Mouse (Mus musculus): Measurements from ENCODE around the gene Tff3. TPM values are rescaled to one million over a fixed set of nuclear protein-coding genes. Genes with fewer than 3 reads are reported as not detected.

Gene Tff3
- total RNA-seq, 4 experiments from 2014 or later, result not detected

DNA sequence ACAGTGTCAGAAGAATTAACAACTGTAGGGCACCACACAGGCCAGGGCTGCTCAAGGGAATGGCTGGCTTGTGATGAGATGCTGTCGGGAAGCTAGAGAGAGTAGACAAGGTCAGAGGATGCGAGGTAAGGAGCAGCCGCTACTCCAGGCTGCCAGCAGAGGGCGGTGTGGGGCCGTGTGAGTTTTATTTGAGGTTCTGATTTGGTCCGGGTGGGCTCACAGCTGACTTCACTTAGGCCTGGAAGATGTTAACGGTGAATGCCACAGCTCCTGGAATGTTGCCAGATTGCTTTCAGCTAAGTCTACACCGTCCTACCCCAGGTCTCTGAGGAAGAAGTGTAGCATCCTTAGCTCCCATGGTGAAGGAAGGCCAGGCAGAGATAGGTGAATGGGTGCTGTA is 7.5 kb downstream of the Tff3 start:
- no peak for DNase-seq

DNA sequence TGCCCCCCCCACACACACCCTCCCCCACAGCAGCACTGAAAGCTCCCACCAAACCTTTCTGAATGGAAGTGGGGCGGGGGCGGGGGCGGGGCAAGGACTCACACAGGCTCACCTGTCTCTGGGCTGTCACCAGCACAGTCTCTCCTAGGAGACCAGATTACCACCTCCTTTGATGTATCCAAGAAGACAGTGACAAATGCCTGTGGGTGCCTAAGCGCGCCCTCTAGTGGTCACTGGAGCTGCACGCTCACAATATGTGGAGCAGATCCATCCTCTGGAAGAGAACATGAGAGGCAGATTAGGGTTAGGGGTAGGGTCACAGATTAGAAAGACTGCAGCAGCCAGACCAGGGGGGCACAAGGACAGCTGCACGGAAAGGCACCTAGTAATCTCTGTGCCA is 10.0 kb downstream of the Tff3 start:
- DNase-seq, result peak; percentile 41

DNA sequence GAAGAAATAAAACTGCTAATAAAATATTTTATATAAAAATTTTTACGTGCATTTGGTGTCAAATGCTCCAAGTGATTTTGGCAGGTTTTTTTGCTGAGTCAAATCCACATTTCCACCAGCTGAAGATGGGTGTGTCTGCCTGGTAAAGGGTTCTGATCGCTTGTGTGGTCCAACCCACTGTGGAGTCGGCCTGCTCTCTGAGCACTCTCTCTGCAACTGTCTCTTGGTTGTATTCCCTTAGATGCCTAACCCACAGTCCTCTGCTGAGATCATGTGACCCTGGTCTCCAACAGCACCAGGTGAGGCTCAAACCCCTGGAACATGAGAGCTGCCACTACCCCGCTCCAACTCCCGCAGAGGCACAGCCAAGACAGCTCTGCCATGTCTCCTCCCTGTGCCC is 11.5 kb downstream of the Tff3 start:
- no peak for DNase-seq

DNA sequence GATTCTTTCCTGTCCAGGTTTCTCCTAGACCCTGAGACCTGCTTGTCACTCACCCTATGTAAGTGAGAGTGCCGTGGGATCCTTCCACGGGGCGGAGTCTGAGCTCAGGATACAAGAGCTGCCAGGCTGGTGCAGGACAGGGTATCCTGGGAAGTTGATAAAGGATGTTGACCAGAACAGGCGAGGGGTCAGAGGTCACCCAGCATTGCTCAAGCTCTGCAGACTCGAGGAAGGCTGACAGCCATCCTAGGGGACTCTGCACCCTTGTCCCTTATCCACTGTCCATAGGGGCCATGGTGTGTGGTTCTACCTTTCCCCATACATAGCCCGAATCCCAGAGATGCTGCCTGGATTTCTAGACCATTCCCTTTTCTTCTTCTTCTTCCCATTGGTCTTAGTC is 13.4 kb downstream of the Tff3 start:
- no peak for DNase-seq

DNA sequence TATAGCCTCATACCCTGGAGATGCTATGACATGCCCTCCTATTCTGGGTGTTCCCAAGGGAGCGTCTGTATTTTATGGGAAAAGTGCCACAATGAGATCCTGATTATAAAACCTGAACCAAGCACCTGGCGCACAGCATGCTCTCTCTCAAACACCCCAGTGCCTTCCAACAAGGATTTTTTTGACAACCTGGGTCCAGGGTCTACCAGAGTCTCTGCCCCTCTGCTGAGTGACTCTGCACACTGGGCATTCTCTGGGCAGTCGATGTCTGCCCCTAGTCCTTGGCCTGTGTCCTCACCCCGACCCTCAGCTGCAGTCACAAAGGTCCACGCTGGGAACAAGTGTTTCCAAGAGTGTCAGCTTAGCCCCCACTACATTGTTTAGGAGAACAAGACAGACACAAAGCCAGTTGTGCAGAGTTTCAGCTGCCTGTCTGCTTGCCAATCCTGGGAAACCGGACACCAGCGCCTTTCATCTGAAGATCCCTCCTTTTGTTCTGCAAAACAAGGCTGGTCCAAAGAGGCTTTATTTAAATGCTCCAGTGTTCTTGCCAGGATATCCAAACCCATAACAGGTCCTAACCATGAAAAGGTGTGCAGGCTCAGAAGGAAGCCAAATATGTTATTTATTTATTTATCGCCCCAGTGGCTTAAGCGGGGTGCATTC is 16.1 kb downstream of the Tff3 start:
- no peak for DNase-seq

DNA sequence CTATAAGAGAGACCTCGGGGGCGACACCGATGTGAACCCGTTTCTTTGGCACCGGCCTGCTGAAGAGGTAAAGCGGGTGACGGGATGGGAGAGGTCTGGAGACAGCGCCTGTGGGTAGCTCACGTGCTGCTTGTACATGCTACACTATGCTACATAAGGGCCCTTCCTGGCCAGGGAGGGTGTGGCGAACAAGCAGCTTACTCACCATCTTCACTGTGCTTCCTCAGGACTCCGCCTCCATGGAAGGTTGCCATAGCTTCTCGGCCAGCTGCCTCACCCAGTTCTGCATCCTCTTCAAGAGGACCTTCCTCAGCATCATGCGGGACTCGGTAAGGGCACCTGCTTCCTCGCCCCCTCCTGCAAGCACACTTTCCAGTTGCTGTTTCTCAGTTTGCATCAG is 21.1 kb downstream of the Tff3 start:
- no peak for DNase-seq

DNA sequence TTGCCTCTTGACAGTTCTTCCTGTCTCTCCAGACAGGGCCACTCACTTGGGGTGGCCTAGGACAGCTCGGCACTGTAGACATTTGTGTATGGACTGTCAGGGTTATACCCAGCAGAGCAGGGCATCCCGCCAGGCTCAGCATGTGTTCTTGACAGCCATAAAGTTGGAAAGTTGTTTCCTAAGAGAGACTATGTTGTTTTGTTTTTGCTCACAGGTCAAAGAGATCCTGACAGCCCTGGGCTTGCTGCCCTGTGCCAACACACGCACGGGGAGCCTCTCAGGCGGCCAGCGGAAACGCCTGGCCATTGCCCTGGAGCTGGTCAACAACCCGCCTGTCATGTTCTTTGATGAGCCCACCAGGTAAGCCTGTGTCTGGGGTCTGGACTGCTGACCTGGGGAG is 25.6 kb downstream of the Tff3 start:
- no peak for DNase-seq

DNA sequence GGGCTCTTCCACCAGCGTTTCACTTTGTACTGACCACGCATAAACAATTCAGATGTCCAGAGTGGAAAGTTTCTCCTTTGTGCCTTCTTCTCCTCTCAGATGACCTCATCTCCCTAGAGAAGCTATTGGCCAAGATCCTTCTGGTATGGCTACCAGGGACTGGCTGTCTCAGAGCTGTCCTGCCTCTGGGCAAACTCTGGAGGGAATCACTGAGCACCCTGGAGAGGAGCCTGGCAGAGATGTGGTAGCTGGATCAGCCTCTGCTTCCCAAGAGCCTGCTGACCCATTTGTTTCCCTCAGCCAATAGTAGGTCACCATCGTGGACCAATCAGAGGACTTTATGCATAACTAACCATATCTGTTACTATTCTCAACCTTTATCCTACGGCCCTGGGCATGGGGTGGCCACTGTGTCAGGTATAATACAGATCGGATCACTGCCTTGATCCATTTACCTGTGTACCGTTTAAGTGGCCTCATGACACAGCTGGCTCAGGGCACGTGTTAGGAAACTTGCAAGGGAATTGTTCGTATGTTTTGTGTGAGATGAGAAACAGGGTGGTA is 26.4 kb downstream of the Tff3 start:
- DNase-seq, result no peak

DNA sequence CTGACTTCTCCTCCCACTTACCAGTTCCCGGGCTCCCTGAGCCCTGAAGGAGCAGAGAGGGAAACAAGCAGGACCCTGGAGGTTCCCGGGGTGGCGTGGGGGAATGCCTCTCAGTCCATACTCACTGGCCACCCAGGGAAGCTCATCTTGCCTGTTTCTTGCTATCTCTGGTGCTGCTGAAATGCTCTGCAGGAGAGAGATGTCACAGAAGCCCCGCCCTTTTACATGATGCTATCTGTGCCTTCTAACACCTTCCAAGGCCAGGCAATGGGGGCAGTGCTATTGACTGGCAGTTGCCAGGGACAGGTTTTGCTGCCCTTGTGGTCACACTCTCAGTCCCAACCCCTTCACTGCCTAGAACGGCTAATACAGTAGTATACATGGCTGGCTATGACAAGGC is 30.7 kb downstream of the Tff3 start:
- DNase-seq, result no peak

DNA sequence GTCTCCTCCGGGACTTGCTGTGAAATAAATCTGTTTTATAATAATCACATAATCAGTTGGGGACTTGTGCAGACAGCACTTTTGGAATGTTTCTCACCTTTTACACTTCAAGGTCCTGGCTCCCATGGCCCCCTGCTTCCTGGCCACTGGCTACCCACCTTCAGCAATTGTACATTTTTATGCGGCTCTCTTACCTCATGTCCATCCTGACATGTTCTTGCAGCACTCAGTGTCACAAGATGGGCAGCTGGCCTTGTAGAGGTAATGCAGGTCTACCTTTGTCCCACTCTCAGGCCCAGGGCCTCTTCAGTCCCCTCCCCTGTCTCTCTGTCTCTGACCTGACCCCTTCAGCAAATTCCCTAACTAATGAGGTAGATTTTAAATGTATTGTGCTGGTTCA is 32.6 kb downstream of the Tff3 start:
- DNase-seq, result no peak

DNA sequence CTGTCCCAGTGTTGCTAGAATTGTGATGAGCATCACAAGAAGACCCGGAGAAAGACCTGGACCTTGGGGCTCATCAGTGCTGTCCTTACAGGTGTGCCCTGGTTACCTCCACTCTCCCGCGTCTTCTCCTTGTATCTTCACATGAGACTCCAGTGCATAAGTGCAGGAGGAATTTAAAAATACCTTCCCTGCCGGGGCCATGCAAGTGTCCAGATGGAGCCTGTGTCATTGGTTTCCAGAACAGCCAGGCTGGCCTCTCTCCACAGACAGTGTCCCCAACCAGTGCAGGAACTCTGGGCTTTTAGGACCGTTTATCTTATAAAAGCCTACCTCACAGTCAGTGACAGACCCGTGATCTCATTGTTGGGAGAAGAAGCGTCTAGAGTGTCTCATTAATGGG is 33.9 kb downstream of the Tff3 start:
- no peak for DNase-seq

DNA sequence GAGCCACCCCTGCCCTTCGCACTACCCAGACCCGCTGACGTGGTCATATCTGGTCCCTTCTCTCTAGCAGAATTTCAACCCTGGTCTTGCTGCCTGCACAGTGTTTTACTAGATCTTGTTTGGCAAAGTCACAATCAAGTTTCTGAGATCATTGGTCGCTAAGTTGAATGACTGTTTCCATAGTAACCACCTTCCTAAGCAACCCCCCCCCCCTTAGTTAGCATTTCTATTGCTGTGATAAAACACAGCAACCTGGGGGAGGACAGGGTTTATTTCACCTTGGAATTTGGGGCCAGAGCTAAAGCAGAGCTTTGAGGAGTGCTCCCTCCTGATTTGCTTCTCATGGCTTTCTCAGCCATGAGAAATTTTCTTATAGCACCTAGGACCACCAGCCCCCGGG is 34.7 kb downstream of the Tff3 start:
- DNase-seq, result no peak

DNA sequence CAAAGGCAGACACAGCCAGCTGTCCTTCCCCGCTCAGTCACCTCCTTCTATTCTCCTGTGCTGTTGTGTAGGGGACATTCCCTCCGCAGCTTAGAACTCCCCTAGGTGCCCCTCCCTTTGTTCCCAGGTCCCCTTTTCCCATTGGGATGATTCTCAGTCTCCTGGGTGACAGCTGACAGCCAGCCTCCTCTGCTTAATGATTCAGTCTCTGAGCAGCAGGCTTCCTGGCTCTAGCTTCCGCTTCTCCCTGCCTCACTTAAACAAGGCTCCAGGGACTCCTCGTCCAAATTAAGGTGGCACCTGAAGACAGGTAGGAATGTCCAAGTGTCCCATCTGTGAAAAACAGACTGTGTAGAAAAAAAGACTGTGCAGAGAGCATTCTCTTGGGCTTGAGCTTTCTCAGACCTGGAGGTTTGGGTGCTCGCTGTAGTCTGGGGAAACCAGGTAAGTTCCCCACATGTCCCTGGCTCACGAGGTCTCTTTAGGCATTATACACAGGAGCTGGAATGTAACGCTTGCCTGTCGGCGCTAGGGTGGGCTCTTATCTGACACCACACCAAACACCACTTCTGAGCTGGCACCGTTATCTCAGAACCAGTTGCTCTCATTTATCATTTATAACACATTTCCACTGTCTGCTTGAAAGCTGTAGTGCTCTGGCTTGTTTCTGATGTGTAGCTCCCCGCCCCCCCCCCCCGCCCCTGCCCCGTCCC is 38.3 kb downstream of the Tff3 start:
- DNase-seq, result no peak

DNA sequence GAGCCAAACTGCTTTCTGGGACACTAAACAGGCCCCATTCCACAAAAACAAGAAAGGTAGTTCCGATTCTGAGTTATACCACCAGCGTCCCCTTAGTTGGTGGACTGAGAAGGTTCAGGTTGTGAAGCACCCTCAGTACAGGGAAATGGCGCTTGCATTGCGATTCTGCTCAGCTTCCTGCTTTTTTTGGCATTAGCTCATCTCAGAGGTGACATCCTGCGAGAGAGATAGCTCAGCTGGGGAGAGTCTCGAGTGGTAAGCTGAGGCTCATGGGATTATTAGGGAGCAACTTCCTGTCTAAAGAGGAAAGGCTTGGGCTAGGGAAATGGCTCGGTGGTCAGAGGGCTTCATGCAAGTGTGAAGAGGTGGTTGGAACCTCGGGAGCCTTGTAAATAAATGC is 39.6 kb downstream of the Tff3 start:
- DNase-seq, result no peak

DNA sequence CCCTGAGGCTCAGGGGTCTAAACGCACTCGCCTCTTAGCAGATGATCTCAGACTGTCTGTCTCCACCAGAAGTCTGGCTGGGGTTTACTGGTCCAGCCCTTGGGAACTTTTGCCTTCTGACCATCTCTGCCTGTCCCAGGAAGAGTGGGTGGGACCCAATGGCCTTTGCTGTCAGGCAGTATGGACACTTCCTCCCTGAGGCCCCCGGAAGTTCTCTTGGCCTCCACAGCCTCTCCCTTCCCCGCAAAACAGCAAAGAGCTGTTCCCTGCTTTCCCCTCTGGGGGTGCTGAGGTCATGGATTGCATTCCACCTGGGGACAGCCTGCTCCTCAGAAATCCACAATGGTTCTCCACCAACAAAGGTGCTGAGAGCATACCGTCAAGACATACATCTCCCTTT is 40.7 kb downstream of the Tff3 start:
- no peak for DNase-seq

DNA sequence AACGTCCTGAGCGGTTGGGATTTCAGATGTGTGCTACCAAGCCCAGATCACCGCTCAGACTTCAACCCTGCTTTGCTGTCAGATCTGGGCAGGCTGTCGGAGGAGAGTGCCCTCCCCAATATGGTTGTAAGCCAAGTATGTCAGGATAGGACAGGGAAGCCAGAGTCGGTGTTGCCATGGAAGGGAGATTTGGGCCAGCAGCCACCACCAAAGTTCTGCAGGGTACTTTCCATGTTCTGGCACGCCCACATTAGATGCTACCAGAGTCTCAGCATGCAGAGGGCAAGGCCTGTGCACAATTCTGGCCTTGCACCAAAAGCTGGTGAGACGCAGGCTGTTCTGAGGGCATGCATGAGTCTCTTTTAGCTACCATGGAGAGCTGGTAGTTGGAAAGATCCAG is 43.2 kb downstream of the Tff3 start:
- no peak for DNase-seq

DNA sequence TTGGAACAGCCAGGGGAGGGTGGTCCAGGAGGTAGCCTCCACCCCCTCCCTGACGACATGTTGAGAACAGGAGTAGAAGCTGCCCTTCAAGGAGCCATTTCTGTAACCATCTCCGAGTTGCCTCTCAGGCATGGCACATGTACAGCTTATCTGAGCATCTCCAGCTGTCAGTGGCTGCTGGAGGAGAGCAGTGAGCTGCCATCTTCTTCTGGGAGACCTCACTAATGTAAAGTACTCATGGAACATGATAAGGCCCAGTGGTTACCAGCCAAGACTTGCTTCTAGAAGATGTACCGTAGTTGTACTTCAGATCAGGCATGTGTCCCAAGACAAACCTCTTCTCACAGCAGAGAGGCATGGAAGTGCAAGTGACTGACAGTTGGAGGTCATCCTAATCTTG is 43.9 kb downstream of the Tff3 start:
- no peak for DNase-seq

DNA sequence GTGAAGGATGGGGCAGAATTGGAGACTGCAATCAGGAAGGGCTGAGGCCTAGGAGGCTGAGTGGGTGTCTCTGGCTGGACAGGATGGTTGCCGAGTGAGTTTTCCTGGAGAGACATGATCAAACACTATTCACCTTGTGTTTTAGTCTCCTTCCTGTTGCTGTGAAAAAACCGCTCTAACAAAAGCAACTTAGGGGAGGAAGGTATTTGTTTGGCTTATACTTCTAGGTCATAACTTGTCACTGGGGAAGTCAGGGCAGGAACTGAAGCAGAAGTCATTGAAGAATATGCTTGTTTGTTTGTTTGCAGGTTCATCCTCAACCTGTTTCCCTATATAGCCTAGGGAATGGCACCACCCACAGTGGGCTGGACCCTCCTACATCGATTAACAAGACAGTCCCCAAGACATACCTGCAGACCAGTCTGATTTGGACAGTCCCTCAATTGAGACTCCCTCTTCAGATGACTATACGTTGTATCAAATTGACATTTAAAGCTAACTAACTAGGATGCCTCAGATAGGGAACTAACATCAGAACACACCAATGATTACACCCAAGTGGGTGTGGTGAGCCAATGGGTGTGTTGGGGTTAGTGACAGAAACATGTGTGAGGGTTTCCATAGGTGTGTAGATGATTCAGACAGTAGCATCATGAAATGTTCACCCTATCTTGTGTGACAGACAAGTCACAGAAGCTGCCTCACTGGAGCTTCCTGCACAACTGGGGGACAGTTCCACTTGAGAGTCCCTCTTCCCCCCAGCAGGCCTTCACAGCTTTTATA is 47.0 kb downstream of the Tff3 start:
- no peak for DNase-seq

DNA sequence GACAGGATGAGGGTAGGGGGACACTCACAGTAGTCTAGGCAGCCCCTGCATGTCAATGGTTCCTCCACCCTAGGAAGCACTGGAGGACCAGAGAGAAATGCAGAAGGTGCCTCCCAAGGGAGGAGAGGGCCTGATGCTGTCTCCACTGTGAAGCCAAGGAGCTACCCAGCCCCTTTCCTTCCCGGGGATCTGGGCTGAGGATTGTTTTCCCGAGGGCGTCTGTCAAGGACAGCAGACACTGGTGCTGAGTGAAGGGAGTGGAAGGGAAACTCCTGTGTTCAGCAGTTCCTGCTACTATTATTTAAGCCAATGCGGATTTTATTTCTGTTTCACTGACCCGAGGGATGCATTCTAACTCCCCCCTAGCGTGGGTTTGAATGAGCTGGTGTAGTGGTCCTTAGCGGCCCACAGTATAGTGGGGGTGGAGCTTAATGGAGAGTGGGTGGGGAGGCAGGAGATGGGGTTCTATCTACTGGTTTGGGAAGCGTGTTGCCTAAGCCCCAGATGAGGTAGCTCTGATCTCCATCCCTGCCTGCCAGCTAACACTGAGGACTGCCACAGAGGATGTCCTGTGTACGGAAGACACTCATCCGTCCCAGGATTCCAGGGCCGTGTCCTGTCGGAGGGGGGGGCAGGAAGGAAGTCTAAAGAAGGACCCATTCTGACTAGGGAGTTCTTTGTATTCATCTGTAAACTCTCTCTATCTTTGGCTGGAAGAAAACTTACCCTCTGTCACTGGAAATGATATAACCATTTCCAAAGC is 50.2 kb downstream of the Tff3 start:
- no peak for DNase-seq

DNA sequence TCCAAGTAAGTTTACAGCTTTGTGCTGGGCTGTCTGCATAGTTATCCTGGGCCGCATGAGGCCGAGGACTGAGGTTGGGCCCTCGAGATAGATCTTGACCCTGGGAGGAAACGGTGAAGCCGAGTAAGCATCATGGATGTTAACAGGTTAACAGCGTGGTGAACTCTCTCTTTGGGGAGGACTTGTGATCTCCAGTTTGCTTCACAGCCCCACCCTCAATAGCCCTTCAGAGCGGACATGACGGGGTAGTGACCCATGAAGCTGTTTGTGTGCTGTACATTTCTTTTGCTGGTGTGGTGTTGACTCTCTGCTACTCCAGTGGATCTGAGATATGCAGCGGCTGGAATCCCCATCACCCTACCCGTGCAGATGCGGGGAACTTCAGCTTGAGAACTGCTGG is 50.9 kb downstream of the Tff3 start:
- DNase-seq, result no peak

DNA sequence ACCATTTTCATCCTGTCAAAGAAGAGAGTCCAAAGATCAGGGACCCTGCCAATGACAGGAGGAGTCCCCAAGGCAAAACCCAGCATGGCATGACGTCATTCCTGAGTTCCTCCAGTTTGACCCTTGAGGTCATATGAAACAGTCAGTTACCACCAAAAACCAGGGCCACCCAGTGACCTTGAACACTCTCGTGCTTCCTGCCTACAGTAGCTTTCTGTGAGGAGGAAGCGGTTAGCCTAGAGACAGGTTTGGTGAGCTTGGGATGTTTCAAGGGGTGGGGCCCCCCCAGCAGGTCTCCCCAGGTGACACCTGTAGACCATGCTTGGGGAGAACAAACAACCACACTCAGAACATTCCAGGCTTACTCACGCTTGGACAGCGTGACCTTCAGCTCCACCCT is 51.9 kb downstream of the Tff3 start:
- no peak for DNase-seq

DNA sequence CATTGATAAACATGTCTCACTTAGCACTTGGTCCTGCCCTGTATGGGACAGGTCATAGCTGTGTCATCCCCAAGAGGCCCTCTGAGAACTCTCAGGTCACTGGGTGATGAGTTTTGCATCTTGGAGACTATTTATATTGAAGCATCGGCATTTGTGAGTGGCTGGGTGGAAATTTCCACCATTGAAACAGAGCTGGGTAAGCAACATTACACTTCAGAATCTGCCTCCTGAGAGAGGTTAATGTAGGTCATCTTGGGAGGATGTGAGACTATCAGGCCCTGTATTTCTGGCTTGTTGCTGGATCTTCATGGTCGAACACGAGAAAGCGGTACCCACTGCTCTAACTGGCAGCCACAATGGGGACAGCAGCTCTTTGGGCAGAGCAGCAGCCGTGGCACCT is 54.0 kb downstream of the Tff3 start:
- DNase-seq, result no peak

Data from adrenal gland, adult 8-10 months (tissue).